Mouse (Mus musculus) erythroblast, embryonic 14.5 days (primary cell): Measurements from ENCODE around the gene Stat6. TPM values are rescaled to one million over a fixed set of nuclear protein-coding genes. Genes with fewer than 3 reads are reported as not detected.

Experiments used
- H3K27me3 ChIP-seq: 2 replicates; pipeline ENCODE4 v1.6.1; 2012; ENCODE audit warnings: inconsistent platforms; ENCODE audit not compliant: control insufficient read depth
- H3K36me3 ChIP-seq: 2 replicates; pipeline ENCODE4 v1.6.1; 2012; ENCODE audit warnings: mild to moderate bottlenecking, inconsistent platforms; ENCODE audit not compliant: control insufficient read depth
- H3K4me1 ChIP-seq: 2 replicates; pipeline ENCODE4 v1.6.1; 2012; ENCODE audit warnings: inconsistent platforms; ENCODE audit not compliant: control insufficient read depth
- H3K4me3 ChIP-seq: replicated peaks from 2 replicates; pipeline ENCODE3; 2012; ENCODE audit warnings: moderate library complexity, mild to moderate bottlenecking, inconsistent platforms
- H3K9me3 ChIP-seq: 2 replicates; pipeline ENCODE4 v1.6.1; 2012; ENCODE audit warnings: low read length, inconsistent platforms, mixed read lengths; ENCODE audit not compliant: control insufficient read depth
- GATA1 ChIP-seq: IDR thresholded peaks from 2 replicates; pipeline ENCODE4 v1.6.1; 2012; ENCODE audit warnings: low read length, inconsistent platforms, mixed read lengths
- TAL1 ChIP-seq: IDR thresholded peaks from 3 replicates; pipeline ENCODE4 v1.6.1; 2012; ENCODE audit warnings: low read length, inconsistent platforms, mixed read lengths
- polyA plus RNA-seq: library from polyadenylated mRNA; stranded (reverse); fragments of >175 nt; gene quantifications from 2 replicates; pipeline ENCODE4 v1.2.3, GENCODE M21; 2012

Stat6 gene
- polyA plus RNA-seq, 1 experiment = 1.2 TPM

- TF ChIP-seq GATA1 (no peak), TAL1 (no peak)
- H3K9me3 ChIP-seq = no peaks in the 10 kb centered on the region
- H3K27me3 ChIP-seq = peaks cover 23% of the 10 kb centered on the region
- no peak overlapping the region for H3K4me3 ChIP-seq
- H3K36me3 ChIP-seq = peaks cover 4% of the 10 kb centered on the region; the same call in 1 of the 2 replicates
- no peaks in the 10 kb centered on the region for H3K4me1 ChIP-seq
Observed at GRCm38 (mm10) chr10:127602194-127602593, 40.6 kb upstream of the Stat6 start.

GRCm38 (mm10) chr10:127603437-127604371, 39.1 kb upstream of the Stat6 start:
- peaks cover 23% of the 10 kb centered on the region for H3K27me3 ChIP-seq
- no peak for TF ChIP-seq TAL1
- H3K4me3 ChIP-seq = no peak overlapping the region
- no peaks in the 10 kb centered on the region for H3K4me1 ChIP-seq
- peaks cover 7% of the 10 kb centered on the region; the same call in 1 of the 2 replicates for H3K36me3 ChIP-seq
- no peaks in the 10 kb centered on the region for H3K9me3 ChIP-seq

GRCm38 (mm10) chr10:127604465-127605250, 38.1 kb upstream of the Stat6 start:
- Histone ChIP-seq H3K9me3 (no peaks in the 10 kb centered on the region), H3K27me3 (peaks cover 23% of the 10 kb centered on the region), H3K36me3 (peaks cover 7% of the 10 kb centered on the region; the same call in 1 of the 2 replicates), H3K4me1 (no peaks in the 10 kb centered on the region), H3K4me3 (no peak overlapping the region)
- TF ChIP-seq TAL1 (no peak), GATA1 (no peak)

GRCm38 (mm10) chr10:127605251-127605547, 37.6 kb upstream of the Stat6 start:
- Histone ChIP-seq H3K4me1 (no peaks in the 10 kb centered on the region), H3K9me3 (no peaks in the 10 kb centered on the region), H3K27me3 (peaks cover 23% of the 10 kb centered on the region), H3K36me3 (peaks cover 7% of the 10 kb centered on the region; the same call in 1 of the 2 replicates), H3K4me3 (no peak overlapping the region)
- no peak for TF ChIP-seq TAL1
- TF ChIP-seq GATA1 = no peak

GRCm38 (mm10) chr10:127605756-127606155, 37.0 kb upstream of the Stat6 start:
- H3K4me3 ChIP-seq = no peak overlapping the region
- H3K36me3 ChIP-seq = peaks cover 7% of the 10 kb centered on the region; the same call in 1 of the 2 replicates
- H3K27me3 ChIP-seq = peaks cover 23% of the 10 kb centered on the region
- TF ChIP-seq GATA1 = no peak
- no peak for TF ChIP-seq TAL1
- no peaks in the 10 kb centered on the region for H3K9me3 ChIP-seq
- no peaks in the 10 kb centered on the region for H3K4me1 ChIP-seq

- no peak overlapping the region for H3K4me3 ChIP-seq
Observed at GRCm38 (mm10) chr10:127607059-127607458, 35.7 kb upstream of the Stat6 start.

GRCm38 (mm10) chr10:127609415-127610065, 33.2 kb upstream of the Stat6 start:
- TF ChIP-seq GATA1 (no peak), TAL1 (no peak)
- peaks cover 7% of the 10 kb centered on the region; the same call in 1 of the 2 replicates for H3K36me3 ChIP-seq
- peaks cover 16% of the 10 kb centered on the region for H3K27me3 ChIP-seq
- no peak overlapping the region for H3K4me3 ChIP-seq
- H3K9me3 ChIP-seq = no peaks in the 10 kb centered on the region
- H3K4me1 ChIP-seq = peaks cover 4% of the 10 kb centered on the region

More at GRCm38 (mm10) chr10:127607059-127607458, 35.7 kb upstream of the Stat6 start:
- Histone ChIP-seq H3K27me3 (peaks cover 23% of the 10 kb centered on the region), H3K9me3 (no peaks in the 10 kb centered on the region), H3K4me1 (no peaks in the 10 kb centered on the region; the same call in none of the 2 replicates), H3K36me3 (peaks cover 7% of the 10 kb centered on the region; the same call in 1 of the 2 replicates)
- TF ChIP-seq TAL1 = no peak
- no peak for TF ChIP-seq GATA1

- no peaks in the 10 kb centered on the region for H3K9me3 ChIP-seq
- peaks cover 7% of the 10 kb centered on the region; the same call in 1 of the 2 replicates for H3K36me3 ChIP-seq
- no peak for TF ChIP-seq GATA1
- no peak for TF ChIP-seq TAL1
- peaks cover 4% of the 10 kb centered on the region for H3K4me1 ChIP-seq
- peaks cover 14% of the 10 kb centered on the region for H3K27me3 ChIP-seq
- no peak overlapping the region for H3K4me3 ChIP-seq
Observed at GRCm38 (mm10) chr10:127610066-127610415, 32.7 kb upstream of the Stat6 start.
